Mouse (Mus musculus): Measurements from ENCODE around the gene Dlg1. TPM values are rescaled to one million over a fixed set of nuclear protein-coding genes. Genes with fewer than 3 reads are reported as not detected.

The Dlg1 gene
- polyA plus RNA-seq, 1 experiment from 2014 or later = 20.3 TPM

DNA sequence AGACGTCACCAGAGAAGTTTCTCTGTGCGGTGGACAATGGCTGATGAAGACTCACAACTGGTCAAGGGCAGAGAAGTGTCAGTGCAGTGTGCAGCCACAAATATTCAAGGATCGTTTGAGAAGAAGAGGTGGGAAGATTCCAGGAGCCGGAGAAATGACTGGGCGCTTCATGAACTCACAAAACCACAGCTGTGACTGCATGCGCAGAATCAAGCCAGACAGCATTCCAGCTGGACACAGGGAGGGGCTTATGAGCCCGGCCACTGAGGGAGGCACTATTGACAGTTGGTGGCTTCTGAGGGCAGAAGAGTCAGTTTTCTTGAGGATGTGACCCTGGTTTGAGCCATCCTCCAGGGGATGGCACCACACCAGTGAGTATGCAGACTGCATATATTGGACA is 24.9 kb upstream of the Dlg1 start:
- Histone ChIP-seq H3K27me3 (ENCODE audit: low read depth, poor library complexity, severe bottlenecking) (no peaks in the 10 kb centered on the region; the same call in 1 of the 2 replicates), H3K4me1 (peaks cover 13% of the 10 kb centered on the region)

DNA sequence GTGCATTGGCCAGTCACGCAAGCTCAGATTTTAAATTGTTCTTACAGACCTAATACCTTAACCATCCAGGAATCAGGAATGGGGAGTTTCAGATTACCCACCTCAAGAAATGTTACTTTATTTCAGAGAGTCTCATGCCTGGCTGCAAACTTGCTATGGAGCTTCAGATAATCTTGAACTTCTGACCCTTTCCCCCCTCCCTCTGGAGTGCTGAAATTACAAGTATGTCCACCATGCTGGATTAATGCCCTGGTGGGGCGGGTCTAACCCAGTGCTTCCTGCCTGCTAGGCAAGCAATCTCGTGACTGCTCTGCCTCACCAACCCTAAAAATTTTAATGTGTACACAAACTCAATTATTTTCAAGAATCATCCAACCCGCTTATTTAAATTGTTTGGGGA is 23.3 kb upstream of the Dlg1 start:
- WGBS = 83% methylated on average over 4 of the region's 4 CpGs
- DNase-seq (ENCODE audit: low spot score) = no peak

More for the DNA sequence above, 24.9 kb upstream of the Dlg1 start:
- no peaks in the 10 kb centered on the region for H3K36me3 ChIP-seq
- WGBS = 62% methylated on average over 7 of the region's 7 CpGs
- DNase-seq (ENCODE audit: low spot score) = peak; percentile 30
- H3K4me3 ChIP-seq = no peak overlapping the region
- no peaks in the 10 kb centered on the region for H3K9me3 ChIP-seq (replicated peaks)
- H3K27ac ChIP-seq (replicated peaks) = no peak overlapping the region; the same call in 1 of the 2 replicates

DNA sequence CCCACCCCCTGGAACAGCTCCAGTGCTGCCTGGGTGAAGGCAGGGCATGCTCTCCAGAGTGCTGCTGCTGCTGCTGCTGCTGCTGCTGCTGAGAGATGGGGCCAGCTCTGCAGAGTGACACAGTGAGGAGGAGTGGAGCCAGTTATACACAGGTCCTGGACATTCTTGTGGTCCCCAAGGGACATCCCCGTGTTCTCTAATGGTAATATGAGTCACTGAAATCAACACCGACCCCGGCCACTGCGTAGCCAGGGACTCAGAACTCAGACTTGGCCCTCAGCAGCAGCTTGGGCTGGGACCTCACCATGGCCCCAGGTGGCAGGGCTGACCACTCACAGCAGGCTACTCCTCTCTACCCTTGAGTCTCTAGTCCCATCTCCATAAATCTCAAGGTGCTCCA is 21.5 kb upstream of the Dlg1 start:
- H3K27me3 ChIP-seq (ENCODE audit: low read depth, poor library complexity, severe bottlenecking) = no peaks in the 10 kb centered on the region; the same call in 1 of the 2 replicates
- H3K4me1 ChIP-seq = peaks cover 13% of the 10 kb centered on the region
- no peak for DNase-seq (ENCODE audit: low spot score)
- H3K4me3 ChIP-seq = no peak overlapping the region
- no peak overlapping the region for H3K27ac ChIP-seq (replicated peaks)
- H3K36me3 ChIP-seq = no peaks in the 10 kb centered on the region
- no peaks in the 10 kb centered on the region for H3K9me3 ChIP-seq (replicated peaks)
- WGBS = 67% methylated on average over 4 of the region's 4 CpGs

More for the DNA sequence above, 23.3 kb upstream of the Dlg1 start:
- Histone ChIP-seq H3K9me3 (replicated peaks) (no peaks in the 10 kb centered on the region), H3K27me3 (ENCODE audit: low read depth, poor library complexity, severe bottlenecking) (no peaks in the 10 kb centered on the region; the same call in 1 of the 2 replicates), H3K36me3 (no peaks in the 10 kb centered on the region), H3K4me3 (no peak overlapping the region), H3K27ac (replicated peaks) (no peak overlapping the region), H3K4me1 (peaks cover 13% of the 10 kb centered on the region)

- DNase-seq (ENCODE audit: low spot score) = no peak
- no peaks in the 10 kb centered on the region for H3K9me3 ChIP-seq (replicated peaks)
- H3K27me3 ChIP-seq (ENCODE audit: low read depth, poor library complexity, severe bottlenecking) = peaks cover 6% of the 10 kb centered on the region; the same call in 1 of the 2 replicates
- no peak overlapping the region for H3K27ac ChIP-seq (replicated peaks)
- no peaks in the 10 kb centered on the region for H3K36me3 ChIP-seq
- 79% methylated on average over 7 of the region's 7 CpGs for WGBS
- H3K4me3 ChIP-seq = no peak overlapping the region
- peaks cover 24% of the 10 kb centered on the region for H3K4me1 ChIP-seq
Measured at GRCm38 (mm10) chr16:31647221-31647620, 16.0 kb upstream of the Dlg1 start.

DNA sequence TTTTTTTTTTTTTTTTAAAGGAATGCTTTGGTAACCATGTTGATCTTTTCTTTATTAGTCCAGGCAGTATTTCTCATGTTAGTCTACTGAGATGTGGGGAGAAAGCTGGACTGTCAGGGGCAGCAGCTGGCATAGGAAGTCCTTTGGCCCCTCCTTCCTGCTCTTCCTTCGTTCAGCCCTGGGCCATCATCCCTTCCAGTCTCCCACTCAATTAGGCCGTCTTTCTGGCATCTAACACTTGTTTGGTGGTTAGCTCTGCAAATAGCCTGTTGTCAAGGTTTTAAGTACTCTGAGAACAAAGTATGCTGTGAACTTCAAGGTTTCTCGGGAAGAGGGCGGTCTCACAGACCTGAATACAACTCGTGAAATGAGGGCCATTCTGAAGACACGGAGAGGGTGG is 12.5 kb upstream of the Dlg1 start:
- Histone ChIP-seq H3K9me3 (replicated peaks) (no peaks in the 10 kb centered on the region), H3K27ac (replicated peaks) (peak overlapping the region; percentile 33; the same call in 1 of the 2 replicates), H3K36me3 (no peaks in the 10 kb centered on the region), H3K27me3 (ENCODE audit: low read depth, poor library complexity, severe bottlenecking) (peaks cover 19% of the 10 kb centered on the region), H3K4me3 (0 out of 2 replicates have a peak overlapping the region, but pooled peaks have one; percentile 7), H3K4me1 (peaks cover 26% of the 10 kb centered on the region)
- no peak for DNase-seq (ENCODE audit: low spot score)
- 19% methylated on average over 6 of the region's 6 CpGs for WGBS

DNA sequence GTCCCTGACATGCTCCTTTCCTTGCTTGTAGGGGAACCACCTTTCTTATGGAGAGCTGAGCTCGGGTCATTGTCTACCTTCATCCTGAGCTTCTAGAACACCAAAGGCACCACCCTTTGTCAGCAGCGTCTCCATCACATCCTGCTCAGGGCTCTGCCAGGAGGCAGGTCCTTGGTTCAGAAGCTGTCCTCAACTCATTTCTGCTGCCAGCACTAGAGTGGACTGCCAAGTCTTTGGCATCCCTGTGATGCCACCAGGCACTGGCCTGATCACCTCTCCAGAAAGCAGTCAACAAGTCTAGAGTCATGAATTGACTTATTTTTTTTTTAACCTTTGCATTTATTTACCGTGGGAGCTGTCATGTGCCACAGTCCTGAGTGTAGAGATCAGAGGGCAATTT is 11.7 kb upstream of the Dlg1 start:
- H3K9me3 ChIP-seq (replicated peaks) = no peaks in the 10 kb centered on the region
- peaks cover 19% of the 10 kb centered on the region for H3K27me3 ChIP-seq (ENCODE audit: low read depth, poor library complexity, severe bottlenecking)
- H3K4me1 ChIP-seq = peaks cover 26% of the 10 kb centered on the region
- H3K4me3 ChIP-seq = 0 out of 2 replicates have a peak overlapping the region, but pooled peaks have one; percentile 7
- no peak for DNase-seq (ENCODE audit: low spot score)
- WGBS = 91% methylated on average over 3 of the region's 3 CpGs
- peak overlapping the region; percentile 33 for H3K27ac ChIP-seq (replicated peaks)
- H3K36me3 ChIP-seq = no peaks in the 10 kb centered on the region

- DNase-seq (ENCODE audit: low spot score) = no peak
- Histone ChIP-seq H3K27me3 (ENCODE audit: low read depth, poor library complexity, severe bottlenecking) (peaks cover 20% of the 10 kb centered on the region), H3K36me3 (no peaks in the 10 kb centered on the region), H3K9me3 (replicated peaks) (no peaks in the 10 kb centered on the region), H3K27ac (replicated peaks) (0 out of 2 replicates have a peak overlapping the region, but pooled peaks have one; percentile 33), H3K4me1 (peaks cover 26% of the 10 kb centered on the region), H3K4me3 (no peak overlapping the region)
- WGBS = 70% methylated on average over 9 of the region's 9 CpGs
Measured at GRCm38 (mm10) chr16:31652115-31652843, 11.0 kb upstream of the Dlg1 start.

GRCm38 (mm10) chr16:31653616-31654015 is 9.6 kb upstream of the Dlg1 start:
- Histone ChIP-seq H3K4me1 (peaks cover 26% of the 10 kb centered on the region), H3K4me3 (no peak overlapping the region), H3K9me3 (replicated peaks) (no peaks in the 10 kb centered on the region), H3K27ac (replicated peaks) (0 out of 2 replicates have a peak overlapping the region, but pooled peaks have one; percentile 23), H3K27me3 (ENCODE audit: low read depth, poor library complexity, severe bottlenecking) (peaks cover 31% of the 10 kb centered on the region), H3K36me3 (no peaks in the 10 kb centered on the region)
- 86% methylated on average over 5 of the region's 5 CpGs for WGBS
- DNase-seq (ENCODE audit: low spot score) = no peak

DNA sequence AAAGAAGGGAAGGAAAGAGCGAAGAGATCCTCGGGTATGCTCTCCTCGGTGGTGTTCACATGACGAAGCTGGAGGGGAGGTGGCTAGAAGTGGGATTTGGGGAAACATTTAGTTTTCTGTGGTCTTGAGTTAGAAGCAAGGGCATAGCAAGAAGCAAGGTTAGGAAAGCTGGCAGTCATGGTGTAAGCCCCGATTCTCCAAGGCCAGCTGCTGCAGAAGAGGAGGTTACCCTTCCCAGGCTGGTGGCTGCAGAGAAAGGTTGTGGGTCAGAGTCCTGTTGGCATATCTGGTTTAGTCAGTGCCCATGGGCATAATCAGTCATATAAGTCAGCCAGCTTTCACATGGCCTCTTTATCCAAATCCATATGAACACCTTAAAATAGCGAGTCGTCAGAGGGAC is 9.2 kb upstream of the Dlg1 start:
- Histone ChIP-seq H3K27ac (replicated peaks) (0 out of 2 replicates have a peak overlapping the region, but pooled peaks have one; percentile 23), H3K9me3 (replicated peaks) (no peaks in the 10 kb centered on the region), H3K4me3 (no peak overlapping the region), H3K27me3 (ENCODE audit: low read depth, poor library complexity, severe bottlenecking) (peaks cover 35% of the 10 kb centered on the region), H3K4me1 (peaks cover 26% of the 10 kb centered on the region), H3K36me3 (no peaks in the 10 kb centered on the region)
- 80% methylated on average over 7 of the region's 7 CpGs for WGBS
- no peak for DNase-seq (ENCODE audit: low spot score)

DNA sequence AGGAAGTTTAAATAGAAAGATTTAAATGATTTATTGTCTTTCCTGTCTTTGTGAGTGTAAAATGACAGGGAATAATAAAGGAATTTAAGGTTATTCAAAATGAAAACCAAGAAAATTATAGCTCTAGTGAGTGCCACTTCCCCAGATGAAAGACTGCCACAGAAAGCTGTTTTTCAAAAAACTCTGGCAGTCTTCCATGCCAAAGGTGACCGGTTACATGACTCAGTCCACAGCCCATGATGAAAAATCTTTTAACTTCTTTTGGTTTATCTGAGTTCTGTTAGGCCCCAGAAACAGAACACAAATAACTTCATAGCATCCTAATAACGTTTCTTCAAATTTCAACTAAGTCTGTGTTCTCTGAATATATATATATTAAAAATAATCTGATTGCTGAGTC is 7.7 kb upstream of the Dlg1 start:
- H3K27ac ChIP-seq (replicated peaks) = no peak overlapping the region
- H3K4me1 ChIP-seq = peaks cover 19% of the 10 kb centered on the region
- no peak overlapping the region for H3K4me3 ChIP-seq
- peaks cover 39% of the 10 kb centered on the region for H3K27me3 ChIP-seq (ENCODE audit: low read depth, poor library complexity, severe bottlenecking)
- H3K36me3 ChIP-seq = no peaks in the 10 kb centered on the region
- no peak for DNase-seq (ENCODE audit: low spot score)
- 85% methylated on average over 2 of the region's 2 CpGs for WGBS
- H3K9me3 ChIP-seq (replicated peaks) = no peaks in the 10 kb centered on the region

- Histone ChIP-seq H3K4me3 (no peak overlapping the region), H3K4me1 (peaks cover 3% of the 10 kb centered on the region), H3K27ac (replicated peaks) (no peak overlapping the region), H3K36me3 (no peaks in the 10 kb centered on the region), H3K27me3 (ENCODE audit: low read depth, poor library complexity, severe bottlenecking) (peaks cover 52% of the 10 kb centered on the region), H3K9me3 (replicated peaks) (no peaks in the 10 kb centered on the region)
- DNase-seq (ENCODE audit: low spot score) = no peak
- WGBS = 20% methylated on average over 2 of the region's 2 CpGs
Measured at GRCm38 (mm10) chr16:31657502-31657901, 5.7 kb upstream of the Dlg1 start.

DNA sequence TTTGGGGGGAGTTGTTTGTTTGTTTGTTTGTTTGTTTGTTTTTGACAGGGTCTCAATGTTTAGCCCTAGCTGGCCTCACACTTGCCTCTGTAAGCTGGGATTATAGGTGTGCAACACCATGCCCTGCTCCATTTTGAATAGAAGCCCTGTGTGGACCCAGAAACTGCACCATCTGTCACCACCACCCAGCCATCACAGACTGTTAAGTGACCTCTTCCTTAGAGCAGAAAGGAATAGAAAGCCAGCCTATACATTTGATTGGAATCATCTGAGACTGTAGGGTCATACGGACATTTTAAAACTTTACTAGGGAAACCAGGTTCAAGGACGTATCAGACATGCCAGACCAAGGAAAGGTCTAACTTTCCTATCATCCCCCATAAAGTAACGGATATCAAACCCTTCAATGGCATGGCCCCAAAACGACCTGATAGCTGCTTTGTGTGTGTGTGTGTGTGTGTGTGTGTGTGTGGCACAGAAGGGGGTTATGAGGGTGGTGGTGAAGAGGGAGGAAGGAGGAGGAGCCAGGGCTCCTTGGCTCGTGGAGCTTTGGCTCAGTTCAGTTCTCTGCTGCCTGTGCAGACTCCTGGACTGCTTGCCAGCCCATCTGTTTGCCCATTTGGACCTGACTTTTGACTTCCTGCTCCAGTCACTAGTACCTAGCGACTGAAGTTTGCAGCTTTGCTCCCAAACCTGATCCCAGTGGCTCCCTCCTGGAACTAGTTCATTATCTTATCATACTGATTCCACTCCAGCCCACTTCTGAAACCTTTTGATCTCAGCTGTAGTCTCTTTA is 4.5 kb upstream of the Dlg1 start:
- WGBS = 69% methylated on average over 6 of the region's 6 CpGs
- Histone ChIP-seq H3K4me1 (peaks cover 8% of the 10 kb centered on the region), H3K27ac (replicated peaks) (no peak overlapping the region), H3K27me3 (ENCODE audit: low read depth, poor library complexity, severe bottlenecking) (peaks cover 50% of the 10 kb centered on the region), H3K9me3 (replicated peaks) (no peaks in the 10 kb centered on the region), H3K4me3 (no peak overlapping the region), H3K36me3 (no peaks in the 10 kb centered on the region)
- no peak for DNase-seq (ENCODE audit: low spot score)

DNA sequence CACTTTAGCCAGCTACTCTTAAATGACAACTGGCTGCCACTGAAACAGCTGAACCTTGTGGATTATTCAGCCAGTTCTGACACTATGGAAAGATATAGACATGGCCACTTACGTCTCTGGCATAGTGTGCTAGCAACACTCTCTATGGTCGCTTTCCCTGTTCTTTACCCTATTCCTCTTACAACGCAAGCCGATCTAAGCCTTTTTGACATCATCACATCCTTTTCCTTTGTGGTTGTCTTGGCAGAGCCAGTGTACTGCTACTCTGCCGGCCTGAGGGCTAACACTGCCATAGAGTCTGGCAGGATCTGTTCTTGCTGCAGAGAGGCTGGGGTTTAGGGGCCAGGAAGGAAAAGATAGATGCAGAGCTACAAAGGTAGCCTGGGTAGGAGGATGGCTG is 3.8 kb upstream of the Dlg1 start:
- H3K4me3 ChIP-seq = no peak overlapping the region
- peaks cover 43% of the 10 kb centered on the region for H3K27me3 ChIP-seq (ENCODE audit: low read depth, poor library complexity, severe bottlenecking)
- 75% methylated on average over 5 of the region's 5 CpGs for WGBS
- H3K36me3 ChIP-seq = no peaks in the 10 kb centered on the region
- no peak for DNase-seq (ENCODE audit: low spot score)
- no peak overlapping the region for H3K27ac ChIP-seq (replicated peaks)
- H3K4me1 ChIP-seq = peaks cover 10% of the 10 kb centered on the region
- no peaks in the 10 kb centered on the region for H3K9me3 ChIP-seq (replicated peaks)
